Mouse (Mus musculus): ENCODE measurements around the gene Pnkp.

GRCm38 (mm10) chr7:44853065-44853464 lies 3.9 kb upstream of the Pnkp start:
- no peak for TF ChIP-seq CTCF (conservative IDR thresholded peaks at IDR 0.05; ENCODE audit: insufficient read depth, insufficient read length, low read depth, low read length)
- no peak for TF ChIP-seq POLR2A (IDR thresholded peaks at IDR 0.05; ENCODE audit: low read depth, low read length)
